Mouse (Mus musculus) neural tube, embryonic 15.5 days (tissue): ENCODE data around the gene Micu1. TPM values are rescaled to one million over a fixed set of nuclear protein-coding genes. Genes with fewer than 3 reads are reported as not detected.

Experiments used
- ATAC-seq: fragments of 200-750 bp; cut with Nextera tagmentation; 2 replicates; pipeline ENCODE4 v1.8.0; 2017; ENCODE audit warnings: mild to moderate bottlenecking, moderate TSS enrichment, moderate library complexity; ENCODE audit not compliant: low FRiP score
- H3K27ac ChIP-seq: fragments of 300-500 bp; sonication (generic); replicated peaks from 2 replicates; pipeline ENCODE4 v1.5.1; 2015; ENCODE audit warnings: mild to moderate bottlenecking, inconsistent platforms
- H3K27me3 ChIP-seq: fragments of 300-500 bp; sonication (generic); replicated peaks from 2 replicates; pipeline ENCODE4 v1.6.1; 2015; ENCODE audit warnings: inconsistent platforms
- H3K36me3 ChIP-seq: fragments of 300-500 bp; sonication (generic); 2 replicates; pipeline ENCODE4 v1.6.1; 2015; ENCODE audit warnings: inconsistent platforms
- H3K4me1 ChIP-seq: fragments of 300-500 bp; sonication (generic); 2 replicates; pipeline ENCODE4 v1.6.1; 2015; ENCODE audit warnings: inconsistent platforms
- H3K4me2 ChIP-seq: fragments of 300-500 bp; sonication (generic); 2 replicates; pipeline ENCODE4 v1.6.1; 2015; ENCODE audit warnings: inconsistent platforms, mild to moderate bottlenecking, moderate library complexity
- H3K4me3 ChIP-seq: fragments of 300-500 bp; sonication (generic); replicated peaks from 2 replicates; pipeline ENCODE4 v1.5.1; 2015; ENCODE audit warnings: mild to moderate bottlenecking, inconsistent platforms
- H3K9ac ChIP-seq: fragments of 300-500 bp; sonication (generic); replicated peaks from 2 replicates; pipeline ENCODE4 v1.6.1; 2015; ENCODE audit warnings: mild to moderate bottlenecking, inconsistent platforms
- H3K9me3 ChIP-seq: fragments of 300-500 bp; sonication (generic); replicated peaks from 2 replicates; pipeline ENCODE4 v1.6.1; 2016; ENCODE audit warnings: inconsistent platforms
- WGBS: fragments of 180-500 bp; shearing (Covaris S2); methylation state at CpG from one replicate; pipeline ENCODE4 v1.1.7; 2015; ENCODE audit warnings: mixed read lengths; 5-methylcytosine and 5-hydroxymethylcytosine counted together
- polyA plus RNA-seq: library from polyadenylated mRNA; unstranded; fragments of >200 nt; fragmentation: Nextera tagmentation; extraction: Ambion mirVana; gene quantifications from 2 replicates; pipeline ENCODE4 v1.2.1, GENCODE M21; 2015

The Micu1 gene
- polyA plus RNA-seq, 1 experiment from 2014 or later = 92.6 TPM

DNA sequence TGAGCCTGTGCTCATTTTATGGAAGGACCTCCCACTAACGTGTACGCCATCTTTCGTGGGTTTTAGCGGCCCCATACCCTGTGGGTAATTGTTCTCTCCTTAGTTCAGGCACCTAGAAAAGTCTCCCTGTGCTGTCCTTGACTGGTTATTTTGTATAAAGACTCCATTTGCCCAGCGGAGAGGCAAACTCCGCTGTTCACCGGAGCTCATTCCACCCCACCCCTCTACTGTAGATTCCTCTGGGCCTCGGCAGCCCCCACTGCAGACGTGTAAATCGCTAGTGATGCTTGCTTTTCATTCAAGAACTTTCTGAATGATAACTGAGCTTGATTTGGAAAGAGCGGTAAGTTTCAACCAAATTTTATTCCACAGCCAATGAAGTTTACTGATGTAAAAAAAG, 53.4 kb downstream of the Micu1 start:
- H3K27ac ChIP-seq = no peak overlapping the region
- 74% methylated on average over 11 of the region's 11 CpGs for WGBS
- no peak overlapping the region for H3K4me3 ChIP-seq
- H3K27me3 ChIP-seq = no peaks in the 10 kb centered on the region
- H3K4me1 ChIP-seq = peaks cover 9% of the 10 kb centered on the region; the same call in 1 of the 2 replicates
- peaks cover 7% of the 10 kb centered on the region for H3K36me3 ChIP-seq
- no peak overlapping the region; the same call in 1 of the 2 replicates for H3K4me2 ChIP-seq
- H3K9ac ChIP-seq = no peak overlapping the region
- no peaks in the 10 kb centered on the region for H3K9me3 ChIP-seq
- no peak for ATAC-seq

GRCm38 (mm10) chr10:59756090-59756489, 53.8 kb downstream of the Micu1 start:
- Histone ChIP-seq H3K4me2 (no peak overlapping the region; the same call in 1 of the 2 replicates), H3K4me1 (peaks cover 9% of the 10 kb centered on the region; the same call in 1 of the 2 replicates), H3K27ac (no peak overlapping the region), H3K9me3 (no peaks in the 10 kb centered on the region), H3K36me3 (peaks cover 7% of the 10 kb centered on the region), H3K4me3 (no peak overlapping the region), H3K9ac (no peak overlapping the region), H3K27me3 (no peaks in the 10 kb centered on the region)
- ATAC-seq = no peak
- 53% methylated on average over 12 of the region's 12 CpGs for WGBS

GRCm38 (mm10) chr10:59756570-59756969, 54.3 kb downstream of the Micu1 start:
- no peaks in the 10 kb centered on the region for H3K27me3 ChIP-seq
- no peak overlapping the region for H3K9ac ChIP-seq
- peaks cover 7% of the 10 kb centered on the region for H3K36me3 ChIP-seq
- H3K27ac ChIP-seq = no peak overlapping the region
- no peaks in the 10 kb centered on the region for H3K9me3 ChIP-seq
- H3K4me1 ChIP-seq = peaks cover 9% of the 10 kb centered on the region; the same call in 1 of the 2 replicates
- H3K4me3 ChIP-seq = no peak overlapping the region
- WGBS = 65% methylated on average over 8 of the region's 8 CpGs
- ATAC-seq = no peak
- no peak overlapping the region for H3K4me2 ChIP-seq

- H3K36me3 ChIP-seq = peaks cover 5% of the 10 kb centered on the region
- H3K4me2 ChIP-seq = no peak overlapping the region
- no peaks in the 10 kb centered on the region for H3K27me3 ChIP-seq
- H3K9me3 ChIP-seq = no peaks in the 10 kb centered on the region
- H3K27ac ChIP-seq = no peak overlapping the region
- H3K9ac ChIP-seq = no peak overlapping the region
- WGBS = 92% methylated on average over 6 of the region's 6 CpGs
- no peak overlapping the region for H3K4me3 ChIP-seq
- H3K4me1 ChIP-seq = no peaks in the 10 kb centered on the region
- no peak for ATAC-seq
Measured at GRCm38 (mm10) chr10:59764781-59765180, 62.5 kb downstream of the Micu1 start.

- Histone ChIP-seq H3K4me2 (no peak overlapping the region), H3K9ac (no peak overlapping the region), H3K4me3 (no peak overlapping the region), H3K9me3 (no peaks in the 10 kb centered on the region), H3K4me1 (peaks cover under 1% of the 10 kb centered on the region; the same call in 1 of the 2 replicates), H3K27me3 (no peaks in the 10 kb centered on the region), H3K27ac (no peak overlapping the region), H3K36me3 (peaks cover 7% of the 10 kb centered on the region)
- 75% methylated on average over 13 of the region's 13 CpGs for WGBS
- ATAC-seq = no peak
Measured at GRCm38 (mm10) chr10:59768369-59769079, 66.2 kb downstream of the Micu1 start.

DNA sequence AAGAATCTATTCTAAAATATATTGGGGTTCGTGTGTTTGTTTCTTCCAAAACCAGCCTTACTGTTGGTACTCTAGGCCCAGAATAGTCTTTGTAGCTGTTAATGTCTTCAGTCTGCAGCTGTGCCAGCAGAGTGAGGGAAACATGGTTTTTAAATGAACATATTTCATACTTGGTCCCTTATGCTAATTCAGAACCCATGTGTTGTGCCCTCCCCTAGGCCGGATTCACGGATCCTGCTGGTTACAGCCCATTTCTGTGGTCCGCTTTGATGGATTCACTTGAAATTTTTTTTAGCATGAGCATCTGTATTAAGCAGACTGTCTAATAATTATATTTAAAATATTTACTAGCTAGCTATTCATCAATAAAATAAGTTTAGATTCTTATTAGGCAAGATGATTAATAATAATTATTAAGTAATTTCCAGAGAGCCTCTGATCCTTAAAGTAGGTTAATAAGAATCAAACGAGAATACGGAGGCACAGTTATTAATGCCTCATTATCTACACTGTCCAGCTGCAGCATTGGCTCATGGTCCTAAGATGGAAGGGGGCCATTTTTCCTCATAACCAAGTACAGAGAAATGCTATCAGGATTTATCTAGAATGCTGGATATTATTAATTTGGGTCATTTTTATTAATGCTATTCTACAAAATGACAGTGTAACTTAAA, 69.2 kb downstream of the Micu1 start:
- Histone ChIP-seq H3K27ac (no peak overlapping the region), H3K36me3 (peaks cover 7% of the 10 kb centered on the region), H3K4me2 (no peak overlapping the region), H3K9me3 (no peaks in the 10 kb centered on the region), H3K9ac (no peak overlapping the region), H3K27me3 (no peaks in the 10 kb centered on the region), H3K4me1 (peaks cover 4% of the 10 kb centered on the region; the same call in 1 of the 2 replicates), H3K4me3 (no peak overlapping the region)
- ATAC-seq = no peak
- 64% methylated on average over 6 of the region's 6 CpGs for WGBS

DNA sequence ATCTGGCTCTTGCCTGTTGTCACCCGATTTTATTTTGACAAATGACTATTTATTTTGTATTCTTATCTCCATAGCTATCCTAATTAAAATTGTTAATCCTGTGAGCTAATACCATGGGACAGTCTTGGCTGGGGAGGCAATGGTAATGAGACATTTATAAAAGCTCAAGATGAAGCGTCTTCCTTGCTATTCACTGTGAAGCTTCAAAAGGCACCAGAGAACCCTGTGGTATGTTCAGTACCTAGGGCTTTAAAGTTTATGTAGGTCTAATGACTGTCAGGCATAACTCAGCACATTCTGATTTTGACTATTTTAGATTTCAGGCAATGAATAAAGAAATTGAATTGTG, 69.7 kb downstream of the Micu1 start:
- 61% methylated on average over 2 of the region's 2 CpGs for WGBS
- Histone ChIP-seq H3K4me3 (no peak overlapping the region), H3K9me3 (no peaks in the 10 kb centered on the region), H3K4me2 (no peak overlapping the region), H3K27me3 (no peaks in the 10 kb centered on the region), H3K4me1 (peaks cover 5% of the 10 kb centered on the region), H3K36me3 (peaks cover 7% of the 10 kb centered on the region), H3K27ac (no peak overlapping the region), H3K9ac (no peak overlapping the region)
- no peak for ATAC-seq

GRCm38 (mm10) chr10:59773441-59774140, 71.3 kb downstream of the Micu1 start:
- Histone ChIP-seq H3K27ac (no peak overlapping the region; the same call in 1 of the 2 replicates), H3K9me3 (no peaks in the 10 kb centered on the region), H3K4me2 (no peak overlapping the region), H3K27me3 (no peaks in the 10 kb centered on the region), H3K4me3 (no peak overlapping the region), H3K9ac (no peak overlapping the region), H3K4me1 (peaks cover 17% of the 10 kb centered on the region), H3K36me3 (peaks cover 7% of the 10 kb centered on the region)
- ATAC-seq = peak; percentile 22; the same call in 1 of the 2 replicates
- WGBS = 63% methylated on average over 13 of the region's 13 CpGs

GRCm38 (mm10) chr10:59774141-59774534, 71.9 kb downstream of the Micu1 start:
- H3K4me1 ChIP-seq = peaks cover 17% of the 10 kb centered on the region
- WGBS = 72% methylated on average over 3 of the region's 3 CpGs
- H3K9ac ChIP-seq = no peak overlapping the region
- no peak overlapping the region for H3K4me2 ChIP-seq
- peaks cover 3% of the 10 kb centered on the region; the same call in 1 of the 2 replicates for H3K36me3 ChIP-seq
- 0 out of 2 replicates have a peak overlapping the region, but pooled peaks have one; percentile 33 for H3K27ac ChIP-seq
- no peak for ATAC-seq
- no peaks in the 10 kb centered on the region for H3K27me3 ChIP-seq
- H3K9me3 ChIP-seq = no peaks in the 10 kb centered on the region
- no peak overlapping the region for H3K4me3 ChIP-seq

GRCm38 (mm10) chr10:59777246-59777645, 75.0 kb downstream of the Micu1 start:
- Histone ChIP-seq H3K27me3 (no peaks in the 10 kb centered on the region), H3K4me3 (no peak overlapping the region), H3K9ac (no peak overlapping the region), H3K27ac (peak overlapping the region; percentile 18; the same call in 1 of the 2 replicates), H3K36me3 (no peaks in the 10 kb centered on the region), H3K9me3 (no peaks in the 10 kb centered on the region), H3K4me2 (no peak overlapping the region), H3K4me1 (peaks cover 27% of the 10 kb centered on the region)
- WGBS = 81% methylated on average over 3 of the region's 3 CpGs
- ATAC-seq = no peak

DNA sequence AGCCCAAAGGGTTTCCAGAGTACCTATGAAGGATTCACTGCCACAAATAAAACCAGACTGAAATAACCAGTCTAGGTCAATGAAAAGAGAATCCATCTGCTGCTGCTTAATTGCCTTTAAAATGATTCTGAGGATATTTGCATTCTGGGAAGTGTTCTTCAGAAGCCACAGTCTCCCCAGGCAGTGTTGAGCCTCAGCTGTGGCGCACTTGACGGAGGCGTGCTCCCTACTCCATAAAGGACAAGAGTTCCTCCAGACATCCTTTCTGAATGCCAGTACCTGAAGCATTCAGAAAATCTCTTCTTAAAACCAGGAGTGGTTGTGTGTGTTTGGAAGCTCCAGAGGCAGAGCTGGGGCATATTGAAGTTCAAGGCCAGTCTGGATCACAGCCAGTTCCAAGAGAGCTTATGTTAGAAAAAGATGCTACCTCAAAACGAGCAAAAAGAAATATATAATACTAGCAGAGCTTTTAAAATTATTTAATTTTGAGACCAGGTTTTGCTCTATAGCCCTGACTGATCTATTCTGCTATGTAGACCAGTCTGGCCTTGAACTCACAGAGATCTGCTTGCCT, 75.9 kb downstream of the Micu1 start:
- ATAC-seq = 0 out of 2 replicates have a peak, but pooled peaks have one; percentile 48
- Histone ChIP-seq H3K27me3 (no peaks in the 10 kb centered on the region), H3K36me3 (no peaks in the 10 kb centered on the region), H3K9me3 (no peaks in the 10 kb centered on the region), H3K4me3 (no peak overlapping the region), H3K9ac (no peak overlapping the region), H3K4me2 (no peak overlapping the region), H3K27ac (peak overlapping the region; percentile 18; the same call in 1 of the 2 replicates), H3K4me1 (peaks cover 27% of the 10 kb centered on the region)
- 45% methylated on average over 4 of the region's 4 CpGs for WGBS
